Mouse (Mus musculus): Measurements from ENCODE around the gene Fam83f. TPM values are rescaled to one million over a fixed set of nuclear protein-coding genes. Genes with fewer than 3 reads are reported as not detected.

Gene Fam83f
- polyA plus RNA-seq, 1 experiment = 5.4 TPM

DNA sequence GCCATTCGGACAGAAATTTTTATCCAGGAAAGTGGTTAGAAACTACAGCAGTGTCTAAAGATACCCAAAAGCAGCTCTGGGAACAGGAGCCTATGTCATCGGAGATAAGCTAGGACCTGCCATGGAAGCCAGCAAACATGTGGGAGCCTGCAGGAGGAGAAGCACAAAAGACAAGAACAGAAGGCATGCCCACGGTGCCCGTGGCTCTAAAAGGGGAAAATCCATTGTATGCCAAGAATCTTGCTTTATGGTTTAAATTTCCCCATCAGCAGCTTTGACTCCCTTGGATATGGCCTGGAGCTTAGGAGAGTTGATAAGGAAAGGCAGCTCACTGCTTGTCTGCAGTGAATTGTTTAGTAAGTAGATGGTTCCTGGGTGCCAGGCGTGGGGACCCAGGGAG lies 31.3 kb downstream of the Fam83f start:
- no peak for TF ChIP-seq POLR2A (IDR thresholded peaks at IDR 0.05; ENCODE audit: control insufficient read depth, extremely low read depth, insufficient read depth, low read length, poor library complexity)
- no peak for TF ChIP-seq CTCF (IDR thresholded peaks at IDR 0.05; ENCODE audit: borderline replicate concordance, control insufficient read depth, extremely low read depth, insufficient read depth, low read length, poor library complexity)
- H3K4me1 ChIP-seq (replicated peaks; ENCODE audit: control insufficient read depth, insufficient read depth, low read length) = peaks cover 31% of the 10 kb centered on the region
- peak overlapping the region; percentile 79 for H3K27ac ChIP-seq (ENCODE audit: control insufficient read depth, insufficient read depth, low read length)
- H3K4me3 ChIP-seq (ENCODE audit: control insufficient read depth, insufficient read depth, low read length) = no peak overlapping the region
- 88% methylated on average over 5 of the region's 5 CpGs for WGBS
- H3K27me3 ChIP-seq (ENCODE audit: control insufficient read depth, insufficient read depth, low read length) = no peaks in the 10 kb centered on the region
- no peak for DNase-seq
- H3K36me3 ChIP-seq (ENCODE audit: control insufficient read depth, insufficient read depth, low read length) = no peaks in the 10 kb centered on the region

DNA sequence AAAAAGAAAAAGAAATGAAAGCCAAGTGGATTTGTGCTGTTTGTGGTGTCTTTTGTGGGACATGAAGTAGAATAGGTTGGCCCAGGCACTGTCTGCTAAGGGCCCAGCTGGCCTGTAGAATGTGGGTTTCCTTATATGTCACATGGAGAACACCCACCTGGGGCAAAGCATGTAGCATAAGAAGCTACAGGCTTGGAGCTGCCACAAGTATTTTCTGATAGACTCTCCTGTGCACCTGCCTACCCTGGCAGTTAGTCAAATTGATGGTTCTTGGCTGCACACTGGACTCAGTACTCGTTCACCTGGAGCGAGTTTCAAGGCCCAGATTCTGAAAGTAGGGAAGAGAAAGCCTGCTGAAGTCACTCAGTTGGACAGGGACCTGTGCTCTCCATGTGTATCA lies 31.8 kb downstream of the Fam83f start:
- WGBS = 35% methylated on average over 2 of the region's 2 CpGs
- Histone ChIP-seq H3K27ac (ENCODE audit: control insufficient read depth, insufficient read depth, low read length) (peak overlapping the region; percentile 79), H3K4me1 (replicated peaks; ENCODE audit: control insufficient read depth, insufficient read depth, low read length) (peaks cover 26% of the 10 kb centered on the region), H3K36me3 (ENCODE audit: control insufficient read depth, insufficient read depth, low read length) (no peaks in the 10 kb centered on the region), H3K4me3 (ENCODE audit: control insufficient read depth, insufficient read depth, low read length) (no peak overlapping the region), H3K27me3 (ENCODE audit: control insufficient read depth, insufficient read depth, low read length) (no peaks in the 10 kb centered on the region)
- no peak for TF ChIP-seq CTCF (IDR thresholded peaks at IDR 0.05; ENCODE audit: borderline replicate concordance, control insufficient read depth, extremely low read depth, insufficient read depth, low read length, poor library complexity)
- TF ChIP-seq POLR2A (IDR thresholded peaks at IDR 0.05; ENCODE audit: control insufficient read depth, extremely low read depth, insufficient read depth, low read length, poor library complexity) = no peak
- no peak for DNase-seq

DNA sequence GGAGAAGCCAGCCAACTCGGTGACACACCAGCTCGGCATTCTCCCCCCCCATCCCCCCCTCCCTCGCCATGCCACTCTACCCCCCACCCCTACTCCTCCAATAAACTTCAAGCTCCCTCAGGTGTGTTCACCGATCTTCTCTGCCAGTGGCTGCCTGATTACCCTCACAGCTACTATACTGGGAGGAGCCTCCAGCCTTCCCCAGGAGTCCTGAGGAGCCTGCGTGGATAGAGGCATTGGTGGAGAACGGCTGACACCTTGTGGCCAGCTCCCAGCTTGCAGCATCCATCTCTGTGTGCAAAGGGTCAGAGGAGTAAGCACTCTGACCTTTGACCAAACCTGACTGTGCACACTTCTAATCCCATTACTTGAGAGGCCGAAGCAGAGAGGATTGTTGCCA lies 32.6 kb downstream of the Fam83f start:
- WGBS = 6% methylated on average over 7 of the region's 7 CpGs
- DNase-seq = peak; percentile 87
- H3K4me3 ChIP-seq (ENCODE audit: control insufficient read depth, insufficient read depth, low read length) = no peak overlapping the region
- no peaks in the 10 kb centered on the region for H3K36me3 ChIP-seq (ENCODE audit: control insufficient read depth, insufficient read depth, low read length)
- TF ChIP-seq CTCF (IDR thresholded peaks at IDR 0.05; ENCODE audit: borderline replicate concordance, control insufficient read depth, extremely low read depth, insufficient read depth, low read length, poor library complexity) = peak; percentile 92
- TF ChIP-seq POLR2A (IDR thresholded peaks at IDR 0.05; ENCODE audit: control insufficient read depth, extremely low read depth, insufficient read depth, low read length, poor library complexity) = no peak
- H3K27ac ChIP-seq (ENCODE audit: control insufficient read depth, insufficient read depth, low read length) = no peak overlapping the region
- H3K27me3 ChIP-seq (ENCODE audit: control insufficient read depth, insufficient read depth, low read length) = no peaks in the 10 kb centered on the region
- peaks cover 19% of the 10 kb centered on the region for H3K4me1 ChIP-seq (replicated peaks; ENCODE audit: control insufficient read depth, insufficient read depth, low read length)

GRCm38 (mm10) chr15:80705828-80706549 lies 34.3 kb downstream of the Fam83f start:
- DNase-seq = peak; percentile 72
- 29% methylated on average over 18 of the region's 18 CpGs for WGBS
- no peaks in the 10 kb centered on the region for H3K27me3 ChIP-seq (ENCODE audit: control insufficient read depth, insufficient read depth, low read length)
- TF ChIP-seq POLR2A (IDR thresholded peaks at IDR 0.05; ENCODE audit: control insufficient read depth, extremely low read depth, insufficient read depth, low read length, poor library complexity) = no peak
- peak; percentile 82; the same call in 1 of the 2 replicates for TF ChIP-seq CTCF (IDR thresholded peaks at IDR 0.05; ENCODE audit: borderline replicate concordance, control insufficient read depth, extremely low read depth, insufficient read depth, low read length, poor library complexity)
- no peak overlapping the region for H3K27ac ChIP-seq (ENCODE audit: control insufficient read depth, insufficient read depth, low read length)
- peaks cover 19% of the 10 kb centered on the region for H3K4me1 ChIP-seq (replicated peaks; ENCODE audit: control insufficient read depth, insufficient read depth, low read length)
- no peaks in the 10 kb centered on the region for H3K36me3 ChIP-seq (ENCODE audit: control insufficient read depth, insufficient read depth, low read length)
- peak overlapping the region; percentile 36 for H3K4me3 ChIP-seq (ENCODE audit: control insufficient read depth, insufficient read depth, low read length)

GRCm38 (mm10) chr15:80706596-80706995 lies 34.9 kb downstream of the Fam83f start:
- Histone ChIP-seq H3K27me3 (ENCODE audit: control insufficient read depth, insufficient read depth, low read length) (no peaks in the 10 kb centered on the region), H3K27ac (ENCODE audit: control insufficient read depth, insufficient read depth, low read length) (no peak overlapping the region), H3K4me3 (ENCODE audit: control insufficient read depth, insufficient read depth, low read length) (no peak overlapping the region), H3K36me3 (ENCODE audit: control insufficient read depth, insufficient read depth, low read length) (no peaks in the 10 kb centered on the region), H3K4me1 (replicated peaks; ENCODE audit: control insufficient read depth, insufficient read depth, low read length) (peaks cover 13% of the 10 kb centered on the region)
- WGBS = 24% methylated on average over 11 of the region's 11 CpGs
- TF ChIP-seq POLR2A (IDR thresholded peaks at IDR 0.05; ENCODE audit: control insufficient read depth, extremely low read depth, insufficient read depth, low read length, poor library complexity) (no peak), CTCF (IDR thresholded peaks at IDR 0.05; ENCODE audit: borderline replicate concordance, control insufficient read depth, extremely low read depth, insufficient read depth, low read length, poor library complexity) (no peak)
- DNase-seq = no peak

DNA sequence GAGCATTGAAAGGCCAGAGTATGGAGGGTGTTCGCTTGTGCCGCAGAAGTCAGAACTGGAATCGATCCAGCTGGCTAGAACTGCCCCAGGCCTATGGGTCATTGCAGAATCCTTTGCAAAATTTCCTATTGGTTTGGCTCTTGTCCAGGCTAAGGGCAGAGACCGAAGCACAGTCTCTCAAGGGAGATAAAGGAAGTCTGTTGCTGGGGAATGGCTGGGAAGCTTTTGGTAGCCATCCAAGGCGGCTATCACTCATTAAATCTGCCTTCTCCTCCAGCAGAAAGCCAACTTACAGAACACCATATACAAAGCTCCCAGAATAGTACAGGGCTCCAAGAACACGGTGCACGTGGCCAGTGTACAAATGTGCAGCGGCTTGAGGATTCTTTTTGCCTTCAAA lies 35.4 kb downstream of the Fam83f start:
- DNase-seq = no peak
- TF ChIP-seq POLR2A (IDR thresholded peaks at IDR 0.05; ENCODE audit: control insufficient read depth, extremely low read depth, insufficient read depth, low read length, poor library complexity) (no peak), CTCF (IDR thresholded peaks at IDR 0.05; ENCODE audit: borderline replicate concordance, control insufficient read depth, extremely low read depth, insufficient read depth, low read length, poor library complexity) (no peak)
- no peaks in the 10 kb centered on the region for H3K36me3 ChIP-seq (ENCODE audit: control insufficient read depth, insufficient read depth, low read length)
- 81% methylated on average over 8 of the region's 8 CpGs for WGBS
- H3K27ac ChIP-seq (ENCODE audit: control insufficient read depth, insufficient read depth, low read length) = no peak overlapping the region
- H3K27me3 ChIP-seq (ENCODE audit: control insufficient read depth, insufficient read depth, low read length) = no peaks in the 10 kb centered on the region
- no peak overlapping the region for H3K4me3 ChIP-seq (ENCODE audit: control insufficient read depth, insufficient read depth, low read length)
- H3K4me1 ChIP-seq (replicated peaks; ENCODE audit: control insufficient read depth, insufficient read depth, low read length) = peaks cover 13% of the 10 kb centered on the region
